In the genomic region with DNA sequence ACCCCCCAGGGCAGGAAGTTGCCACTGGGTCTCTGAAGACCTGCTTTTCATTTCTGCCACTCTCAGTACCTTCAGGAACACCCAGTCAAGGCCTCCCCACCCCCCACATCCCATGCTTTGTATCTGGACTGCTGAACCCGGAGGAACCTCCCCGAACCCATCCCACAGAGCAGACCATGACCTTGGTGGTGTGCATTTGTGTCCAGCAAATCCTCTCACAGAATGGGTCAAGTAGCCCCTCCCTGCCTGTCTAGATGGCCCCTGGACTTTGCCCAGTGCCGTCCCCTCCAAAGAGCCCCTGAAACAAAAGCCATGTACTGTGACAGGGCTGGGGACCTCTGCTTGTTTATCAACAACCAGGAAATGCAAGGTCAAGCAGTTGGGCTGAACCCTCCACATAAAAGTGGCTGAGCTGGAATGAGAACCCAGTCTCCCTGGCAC, we compare ENCODE assay signal across 9 mouse cellular contexts. TPM values are rescaled to one million over a fixed set of nuclear protein-coding genes. Genes with fewer than 3 reads are reported as not detected.
DNase-seq lines count a peak whose midpoint lies in the region; ATAC-seq and TF ChIP-seq lines count a peak whose summit lies in the region.
"Had no signal": no experiment of that assay in that cellular context is flagged by ENCODE, and none has a peak within 500 bp of the region (broad histone marks: within the 10 kb centered on the region; RNA-seq: fewer than 3 reads in every experiment).

No protein-coding gene starts in this region.

- H3K9me3 ChIP-seq in megakaryocyte, embryonic 14.5 days: no peaks in the 10 kb centered on the region
- H3K9me3 ChIP-seq: limb, embryonic 13.5 days had no signal

- TF ChIP-seq POLR2A in kidney, adult 2 months (IDR thresholded peaks at IDR 0.05; ENCODE audit: low read depth, low read length): no peak

- no peak for TF ChIP-seq CTCF in kidney, adult 2 months (conservative IDR thresholded peaks at IDR 0.05; ENCODE audit: insufficient read depth, insufficient read length, low read depth, low read length)

- peak; percentile 86 to 91 for DNase-seq in adrenal gland, postnatal 36 days
- peak; percentile 93 for DNase-seq in kidney, adult 2 months
- peak; percentile 41 for DNase-seq in lung, postnatal 10 days
- DNase-seq in urinary bladder, adult 2 months (ENCODE audit: low spot score): no peak
- no peak for DNase-seq in frontal cortex, postnatal 14 days (ENCODE audit: low spot score in 2 of 2)
- no peak for DNase-seq in layer of hippocampus, postnatal 25 days (ENCODE audit: extremely low spot score in 1 of 2, low spot score in 1 of 2)

- H3K4me3 ChIP-seq in megakaryocyte, embryonic 14.5 days (replicated peaks): peak overlapping the region; percentile 15
- H3K4me3 ChIP-seq in kidney, adult 2 months (ENCODE audit: insufficient read depth, low read depth, low read length): no peak overlapping the region
- H3K4me3 ChIP-seq: limb, embryonic 13.5 days had no signal

- ATAC-seq in megakaryocyte, adult 5-6 weeks (ENCODE audit: poor library complexity, severe bottlenecking): no peak

- peaks cover 7% of the 10 kb centered on the region for H3K27me3 ChIP-seq in megakaryocyte, embryonic 14.5 days (replicated peaks)
- no peaks in the 10 kb centered on the region for H3K27me3 ChIP-seq in kidney, adult 2 months (replicated peaks; ENCODE audit: control insufficient read depth, insufficient read depth, low read length)

- 24% methylated on average over 3 of the region's 3 CpGs for WGBS in kidney, adult 2 months

- H3K4me1 ChIP-seq in megakaryocyte, embryonic 14.5 days: peaks cover 75% of the 10 kb centered on the region
- H3K4me1 ChIP-seq in kidney, adult 2 months (ENCODE audit: control insufficient read depth, insufficient read depth, low read length): peaks cover 37% of the 10 kb centered on the region

- peaks cover 6% of the 10 kb centered on the region for H3K36me3 ChIP-seq in megakaryocyte, embryonic 14.5 days (replicated peaks; ENCODE audit: low read length)
- no peaks in the 10 kb centered on the region for H3K36me3 ChIP-seq in kidney, adult 2 months (ENCODE audit: control insufficient read depth, insufficient read depth, low read length)
- H3K36me3 ChIP-seq: limb, embryonic 13.5 days had no signal

- peak overlapping the region; percentile 76 for H3K27ac ChIP-seq in kidney, adult 2 months (ENCODE audit: insufficient read depth, low read depth, low read length)
- H3K27ac ChIP-seq: limb, embryonic 13.5 days had no signal

RNA-seq across cellular contexts. Expression of a gene that starts 2.4 kb away (rescaled TPM):
- polyA plus RNA-seq in megakaryocyte, embryonic 14.5 days (2012; ENCODE audit: insufficient read depth, low replicate concordance): 1.6 and 6.3 TPM in 2 replicates
- total RNA-seq in megakaryocyte, adult 5-6 weeks (2015): 9.8 and 10.4 TPM in 2 replicates
- 3.3 and 8.8 TPM in 2 replicates for total RNA-seq in megakaryocyte, adult 5-6 weeks (2017)
- total RNA-seq in adrenal gland, postnatal 36 days (2021): 100 to 1,000 TPM; 276 to 330 TPM
- 151 and 161 TPM in 2 replicates for polyA plus RNA-seq in kidney, adult 2 months (2012; rRNA removed)
- polyA plus RNA-seq in urinary bladder, adult 2 months (2012; rRNA removed): 31.3 and 37.1 TPM in 2 replicates
- 10 to 100 TPM; 41.4 to 42.4 TPM for total RNA-seq in layer of hippocampus, postnatal 25 days (2021)

RNA-seq across cellular contexts. Expression of a gene that starts 2.9 kb away (rescaled TPM):
- 68.5 and 128 TPM in 2 replicates for polyA plus RNA-seq in megakaryocyte, embryonic 14.5 days (2012; ENCODE audit: insufficient read depth, low replicate concordance)
- 3.8 and 5.9 TPM in 2 replicates for total RNA-seq in megakaryocyte, adult 5-6 weeks (2015)
- 12.9 and 24.2 TPM in 2 replicates for total RNA-seq in megakaryocyte, adult 5-6 weeks (2017)
- 10 to 100 TPM; 38.8 to 57.7 TPM for total RNA-seq in adrenal gland, postnatal 36 days (2021)
- 270 and 419 TPM in 2 replicates for polyA plus RNA-seq in kidney, adult 2 months (2012; rRNA removed)
- 80.2 and 82.5 TPM in 2 replicates for polyA plus RNA-seq in urinary bladder, adult 2 months (2012; rRNA removed)
- 10 to 100 TPM; 33.6 to 39.4 TPM for total RNA-seq in layer of hippocampus, postnatal 25 days (2021)

RNA-seq across cellular contexts. Expression of a gene that starts 7.6 kb away (rescaled TPM):
- not detected in 2 replicates for polyA plus RNA-seq in megakaryocyte, embryonic 14.5 days (2012; ENCODE audit: insufficient read depth, low replicate concordance)
- total RNA-seq in megakaryocyte, adult 5-6 weeks (2015): not detected in 2 replicates
- not detected in 2 replicates for total RNA-seq in megakaryocyte, adult 5-6 weeks (2017)
- not detected for total RNA-seq in adrenal gland, postnatal 36 days (2021)
- polyA plus RNA-seq in kidney, adult 2 months (2012; rRNA removed): 0.41 and 0.48 TPM in 2 replicates
- 0.07 TPM in 1 of 2 replicates, not detected in the other for polyA plus RNA-seq in urinary bladder, adult 2 months (2012; rRNA removed)
- total RNA-seq in layer of hippocampus, postnatal 25 days (2021): not detected
- polyA plus RNA-seq: limb, embryonic 13.5 days had no signal

RNA-seq across cellular contexts. Expression of a gene that starts 25.0 kb away (rescaled TPM):
- polyA plus RNA-seq in megakaryocyte, embryonic 14.5 days (2012; ENCODE audit: insufficient read depth, low replicate concordance): 9.6 TPM in 1 of 2 replicates, not detected in the other
- total RNA-seq in megakaryocyte, adult 5-6 weeks (2015): 8.7 and 9.5 TPM in 2 replicates
- 5.2 and 9.6 TPM in 2 replicates for total RNA-seq in megakaryocyte, adult 5-6 weeks (2017)
- total RNA-seq in adrenal gland, postnatal 36 days (2021): 10 to 100 TPM; 78.2 to 96.3 TPM
- polyA plus RNA-seq in kidney, adult 2 months (2012; rRNA removed): 163 and 184 TPM in 2 replicates
- 121 and 128 TPM in 2 replicates for polyA plus RNA-seq in urinary bladder, adult 2 months (2012; rRNA removed)
- total RNA-seq in layer of hippocampus, postnatal 25 days (2021): 100 to 1,000 TPM; 257 to 260 TPM

Comparison
In these comparisons a context has a peak if more than half of its experiments do, and no peak if none do; other contexts are left out.
1. DNase-seq: peak in adrenal gland, postnatal 36 days (2 of 2), kidney, adult 2 months (single experiment) and lung, postnatal 10 days (single experiment); none in urinary bladder, adult 2 months (single experiment), frontal cortex, postnatal 14 days (0 of 2) and layer of hippocampus, postnatal 25 days (0 of 2).
2. RNA of a gene that starts 2.4 kb away (total RNA-seq): 276 to 330 TPM in adrenal gland, postnatal 36 days; 41.4 to 42.4 TPM in layer of hippocampus, postnatal 25 days and 3.3 to 10.4 TPM in megakaryocyte, adult 5-6 weeks; every median in the first group is over 4 times any median in the second.